Mouse (Mus musculus) hindbrain, embryonic 14.5 days (tissue): ENCODE data around the gene Kctd11. TPM values are rescaled to one million over a fixed set of nuclear protein-coding genes. Genes with fewer than 3 reads are reported as not detected.
"Not testable (repeated sequence)": the region's sequence is repeated elsewhere in the genome, so short reads cannot be mapped to it uniquely, and the experiment has no call there.

ENCODE experiments used
- ATAC-seq: fragments of 200-750 bp; cut with Nextera tagmentation; 2 replicates; pipeline ENCODE4 v1.8.0; 2017; ENCODE audit warnings: moderate number of reproducible peaks, mild to moderate bottlenecking, moderate TSS enrichment, moderate library complexity; ENCODE audit not compliant: low FRiP score
- DNase-seq: peaks from one replicate; pipeline ENCODE4 v3.0.0-alpha.2; 2015; ENCODE audit warnings: low spot score
- H3K27ac ChIP-seq: fragments of 300-500 bp; sonication (generic); 2 replicates; pipeline ENCODE4 v1.5.1; 2014; ENCODE audit warnings: mild to moderate bottlenecking, moderate library complexity
- H3K27me3 ChIP-seq: fragments of 300-500 bp; sonication (generic); 2 replicates; pipeline ENCODE4 v1.6.1; 2014; ENCODE audit warnings: mild to moderate bottlenecking, low read length, mixed read lengths; ENCODE audit not compliant: control insufficient read depth, insufficient read depth
- H3K36me3 ChIP-seq: fragments of 300-500 bp; sonication (generic); replicated peaks from 2 replicates; pipeline ENCODE4 v1.6.1; 2014; ENCODE audit not compliant: control insufficient read depth, insufficient read depth
- H3K4me1 ChIP-seq: fragments of 300-500 bp; sonication (generic); replicated peaks from 2 replicates; pipeline ENCODE4 v1.6.1; 2014; ENCODE audit warnings: antibody characterized with exemption, low read length, mixed read lengths; ENCODE audit not compliant: control insufficient read depth, insufficient read depth
- H3K4me2 ChIP-seq: fragments of 300-500 bp; sonication (generic); replicated peaks from 2 replicates; pipeline ENCODE4 v1.6.1; 2014; ENCODE audit warnings: mild to moderate bottlenecking, moderate library complexity
- H3K4me3 ChIP-seq: fragments of 300-500 bp; sonication (generic); replicated peaks from 2 replicates; pipeline ENCODE4 v1.5.1; 2014; ENCODE audit warnings: mild to moderate bottlenecking, low read length
- H3K9ac ChIP-seq: fragments of 300-500 bp; sonication (generic); 2 replicates; pipeline ENCODE4 v1.6.1; 2014
- H3K9me3 ChIP-seq: fragments of 300-500 bp; sonication (generic); 2 replicates; pipeline ENCODE4 v1.6.1; 2016; ENCODE audit warnings: low read length; ENCODE audit not compliant: control insufficient read depth
- WGBS: fragments of 180-500 bp; shearing (Covaris S2); extraction: QIAGEN DNeasy Blood & Tissue Kit; methylation state at CpG from one replicate; pipeline ENCODE4 v1.1.7; 2014; 5-methylcytosine and 5-hydroxymethylcytosine counted together
- polyA plus RNA-seq: library from polyadenylated mRNA; unstranded; fragments of >200 nt; fragmentation: Nextera tagmentation; extraction: Ambion mirVana; gene quantifications from 2 replicates; pipeline ENCODE4 v1.2.1, GENCODE M21; 2014

Gene Kctd11
- polyA plus RNA-seq, 1 experiment from 2014 or later = 2.3 TPM

GRCm38 (mm10) chr11:69876867-69877266 lies 4.3 kb downstream of the Kctd11 start:
- Histone ChIP-seq H3K9ac (no peak overlapping the region), H3K9me3 (no peaks in the 10 kb centered on the region), H3K4me3 (0 out of 2 replicates have a peak overlapping the region, but pooled peaks have one; percentile 9), H3K4me2 (peak overlapping the region; percentile 29), H3K4me1 (peaks cover 16% of the 10 kb centered on the region; the same call in 1 of the 2 replicates), H3K27me3 (peaks cover 9% of the 10 kb centered on the region), H3K36me3 (no peaks in the 10 kb centered on the region), H3K27ac (no peak overlapping the region)
- WGBS = 2% methylated on average over 12 of the region's 12 CpGs
- ATAC-seq (no peak), DNase-seq (peak; percentile 70)

GRCm38 (mm10) chr11:69876186-69876585 lies 5.0 kb downstream of the Kctd11 start:
- ATAC-seq = no peak
- Histone ChIP-seq H3K4me3 (no peak overlapping the region), H3K4me1 (peaks cover 11% of the 10 kb centered on the region; the same call in 1 of the 2 replicates), H3K9me3 (no peaks in the 10 kb centered on the region), H3K36me3 (no peaks in the 10 kb centered on the region), H3K27ac (no peak overlapping the region), H3K4me2 (no peak overlapping the region), H3K27me3 (peaks cover 6% of the 10 kb centered on the region; the same call in 1 of the 2 replicates), H3K9ac (no peak overlapping the region)
- DNase-seq = no peak
- 66% methylated on average over 7 of the region's 7 CpGs for WGBS

- H3K9ac ChIP-seq = no peak overlapping the region
- H3K27me3 ChIP-seq = no peaks in the 10 kb centered on the region
- H3K4me3 ChIP-seq = no peak overlapping the region
- no peak overlapping the region for H3K27ac ChIP-seq
- DNase-seq = no peak
- H3K36me3 ChIP-seq = no peaks in the 10 kb centered on the region
- H3K4me1 ChIP-seq = no peaks in the 10 kb centered on the region
- no peaks in the 10 kb centered on the region for H3K9me3 ChIP-seq
- no peak overlapping the region for H3K4me2 ChIP-seq
- WGBS = 79% methylated on average over 4 of the region's 4 CpGs
- no peak for ATAC-seq
These were observed 8.8 kb downstream of the Kctd11 start for GRCm38 (mm10) chr11:69872451-69872850.

- H3K9ac ChIP-seq = no peak overlapping the region
- no peaks in the 10 kb centered on the region for H3K27me3 ChIP-seq
- H3K9me3 ChIP-seq = no peaks in the 10 kb centered on the region
- no peak overlapping the region for H3K4me3 ChIP-seq
- WGBS = 94% methylated on average over 7 of the region's 7 CpGs
- no peaks in the 10 kb centered on the region for H3K36me3 ChIP-seq
- H3K4me2 ChIP-seq = no peak overlapping the region
- H3K27ac ChIP-seq = no peak overlapping the region
- DNase-seq (no peak), ATAC-seq (no peak)
- H3K4me1 ChIP-seq = no peaks in the 10 kb centered on the region
These were observed 9.4 kb downstream of the Kctd11 start for GRCm38 (mm10) chr11:69871822-69872221.

GRCm38 (mm10) chr11:69870289-69871069 lies 10.7 kb downstream of the Kctd11 start:
- no peak for ATAC-seq
- H3K9me3 ChIP-seq = no peaks in the 10 kb centered on the region
- no peaks in the 10 kb centered on the region for H3K4me1 ChIP-seq
- no peak overlapping the region for H3K4me2 ChIP-seq
- no peak overlapping the region for H3K9ac ChIP-seq
- DNase-seq = no peak
- H3K36me3 ChIP-seq = no peaks in the 10 kb centered on the region
- no peak overlapping the region for H3K4me3 ChIP-seq
- 93% methylated on average over 2 of the region's 2 CpGs for WGBS
- H3K27ac ChIP-seq = no peak overlapping the region
- no peaks in the 10 kb centered on the region for H3K27me3 ChIP-seq

GRCm38 (mm10) chr11:69867335-69867734 lies 13.9 kb downstream of the Kctd11 start:
- 69% methylated on average over 9 of the region's 9 CpGs for WGBS
- H3K9ac ChIP-seq = no peak overlapping the region
- H3K36me3 ChIP-seq = no peaks in the 10 kb centered on the region
- H3K27ac ChIP-seq = no peak overlapping the region
- no peak overlapping the region for H3K4me3 ChIP-seq
- no peak overlapping the region for H3K4me2 ChIP-seq
- no peak for ATAC-seq
- no peak for DNase-seq
- H3K9me3 ChIP-seq = no peaks in the 10 kb centered on the region
- H3K4me1 ChIP-seq = no peaks in the 10 kb centered on the region
- H3K27me3 ChIP-seq = no peaks in the 10 kb centered on the region

GRCm38 (mm10) chr11:69865561-69865960 lies 15.6 kb downstream of the Kctd11 start:
- no peaks in the 10 kb centered on the region for H3K9me3 ChIP-seq
- no peak for ATAC-seq
- 78% methylated on average over 9 of the region's 9 CpGs for WGBS
- H3K27me3 ChIP-seq = no peaks in the 10 kb centered on the region
- no peak overlapping the region for H3K4me3 ChIP-seq
- no peak overlapping the region for H3K9ac ChIP-seq
- DNase-seq = no peak
- H3K27ac ChIP-seq = no peak overlapping the region
- no peaks in the 10 kb centered on the region for H3K4me1 ChIP-seq
- H3K4me2 ChIP-seq = no peak overlapping the region
- H3K36me3 ChIP-seq = no peaks in the 10 kb centered on the region

- WGBS = 56% methylated on average over 8 of the region's 8 CpGs
- no peak for DNase-seq
- Histone ChIP-seq H3K36me3 (no peaks in the 10 kb centered on the region), H3K9ac (no peak overlapping the region), H3K27me3 (0 out of 2 replicates have a peak, but pooled peaks cover 4% of the 10 kb centered on the region), H3K4me1 (no peaks in the 10 kb centered on the region), H3K4me2 (no peak overlapping the region), H3K9me3 (no peaks in the 10 kb centered on the region), H3K4me3 (no peak overlapping the region), H3K27ac (no peak overlapping the region)
- no peak for ATAC-seq
These were observed 16.9 kb downstream of the Kctd11 start for GRCm38 (mm10) chr11:69864138-69864860.

- H3K27ac ChIP-seq, H3K36me3 ChIP-seq, H3K4me2 ChIP-seq, H3K4me3 ChIP-seq, ATAC-seq, DNase-seq, H3K4me1 ChIP-seq, H3K9ac ChIP-seq, H3K9me3 ChIP-seq: not testable (repeated sequence)
- WGBS = 77% methylated on average over 3 of the region's 3 CpGs
- peaks cover 10% of the 10 kb centered on the region; the same call in 1 of the 2 replicates for H3K27me3 ChIP-seq
These were observed 17.5 kb downstream of the Kctd11 start for GRCm38 (mm10) chr11:69863729-69864128.
